Mouse (Mus musculus) CH12.LX (cell line): Measurements from ENCODE around the gene Il13ra1. TPM values are rescaled to one million over a fixed set of nuclear protein-coding genes. Genes with fewer than 3 reads are reported as not detected.

Source experiments
- DNase-seq: peaks from one replicate; pipeline ENCODE4 v3.0.0-alpha.2; 2013; ENCODE audit errors: extremely low read depth
- H3K27ac ChIP-seq: 2 replicates; pipeline ENCODE4 v1.5.1; 2012; ENCODE audit warnings: low read depth, mild to moderate bottlenecking, control low read depth, moderate library complexity; ENCODE audit not compliant: insufficient read depth
- H3K27me3 ChIP-seq: replicated peaks from 2 replicates; pipeline ENCODE3; 2012; ENCODE audit warnings: inconsistent platforms
- H3K36me3 ChIP-seq, 2 experiments: replicated peaks in 1 of 2; 2 replicates each; pipeline versions ENCODE3 to v1.6.1; 2012; ENCODE audit warnings: inconsistent platforms in 1 of 2, low read length in 1 of 2, mild to moderate bottlenecking in 1 of 2, mixed read lengths in 1 of 2, moderate library complexity in 1 of 2; ENCODE audit not compliant: control insufficient read depth in 1 of 2, insufficient read depth in 1 of 2
- H3K4me1 ChIP-seq, 2 experiments: 2 replicates each; pipeline ENCODE4 v1.6.1; 2012; ENCODE audit warnings: inconsistent platforms in 1 of 2, moderate library complexity in 1 of 2; ENCODE audit not compliant: insufficient read depth in 2 of 2, control insufficient read depth in 1 of 2
- H3K4me2 ChIP-seq: 2 replicates; pipeline ENCODE4 v1.6.1; 2012; ENCODE audit warnings: low read depth, mild to moderate bottlenecking, control low read depth; ENCODE audit not compliant: poor library complexity, insufficient read depth, severe bottlenecking
- H3K4me3 ChIP-seq, 3 experiments: fragments of 150-350 bp in 1 of 3; sonication (generic) in 1 of 3; replicated peaks in 1 of 3; 2 replicates each; pipeline versions ENCODE3 to v1.5.1; 2011 to 2012; ENCODE audit warnings: low read depth in 2 of 3, low read length in 2 of 3, mild to moderate bottlenecking in 2 of 3, moderate library complexity in 2 of 3, control low read depth in 1 of 3, improper control_type of control experiment in 1 of 3, inconsistent platforms in 1 of 3, mixed read lengths in 1 of 3; ENCODE audit not compliant: poor library complexity in 1 of 3
- H3K79me2 ChIP-seq: replicated peaks from 2 replicates; pipeline ENCODE4 v1.6.1; 2012; ENCODE audit warnings: mild to moderate bottlenecking, moderate library complexity; ENCODE audit not compliant: control insufficient read depth, poor library complexity, insufficient read depth, severe bottlenecking; ENCODE audit errors: extremely low read depth
- H3K9ac ChIP-seq: 2 replicates; pipeline ENCODE4 v1.6.1; 2012; ENCODE audit warnings: low read depth, mild to moderate bottlenecking, control low read depth, moderate library complexity; ENCODE audit not compliant: insufficient read depth
- H3K9me3 ChIP-seq: replicated peaks from 2 replicates; pipeline ENCODE3; 2012; ENCODE audit warnings: low read length, inconsistent platforms, mixed read lengths
- BHLHE40 ChIP-seq: IDR thresholded peaks from 2 replicates; pipeline ENCODE4 v1.6.1; 2011; ENCODE audit warnings: mild to moderate bottlenecking, low read depth, low read length, improper control_type of control experiment
- CHD1 ChIP-seq: IDR thresholded peaks from 2 replicates; pipeline ENCODE4 v1.6.1; 2012; ENCODE audit warnings: low read depth, low read length, improper control_type of control experiment, inconsistent platforms
- CTCF ChIP-seq, 2 experiments: IDR thresholded peaks in 1 of 2; conservative IDR thresholded peaks in 1 of 2; 2 replicates each; pipeline ENCODE4 v1.5.1; 2011 to 2012; ENCODE audit warnings: low read depth in 2 of 2, low read length in 2 of 2, improper control_type of control experiment in 1 of 2, inconsistent platforms in 1 of 2, mild to moderate bottlenecking in 1 of 2, moderate library complexity in 1 of 2
- E2F4 ChIP-seq: IDR thresholded peaks from 2 replicates; pipeline ENCODE4 v1.6.1; 2011; ENCODE audit warnings: low read depth, low read length, improper control_type of control experiment; ENCODE audit not compliant: insufficient replicate concordance
- ELF1 ChIP-seq: IDR thresholded peaks from 2 replicates; pipeline ENCODE4 v1.6.1; 2014; ENCODE audit warnings: low read depth, mild to moderate bottlenecking, inconsistent platforms, low read length, improper control_type of control experiment
- EP300 ChIP-seq: IDR thresholded peaks from 2 replicates; pipeline ENCODE4 v1.6.1; 2011; ENCODE audit warnings: low read length, improper control_type of control experiment
- GABPA ChIP-seq: IDR thresholded peaks from 2 replicates; pipeline ENCODE4 v1.6.1; 2012; ENCODE audit warnings: low read depth, low read length, improper control_type of control experiment, inconsistent platforms; ENCODE audit not compliant: insufficient replicate concordance
- JUN ChIP-seq: IDR thresholded peaks from 2 replicates; pipeline ENCODE4 v1.6.1; 2011; ENCODE audit warnings: low read depth, mild to moderate bottlenecking, low read length, improper control_type of control experiment, moderate library complexity; ENCODE audit not compliant: insufficient read depth
- MAZ ChIP-seq: IDR thresholded peaks from 2 replicates; pipeline ENCODE4 v1.6.1; 2012; ENCODE audit warnings: low read depth, mild to moderate bottlenecking, inconsistent platforms, low read length, improper control_type of control experiment, moderate library complexity
- MEF2A ChIP-seq: IDR thresholded peaks from 2 replicates; pipeline ENCODE4 v1.6.1; 2014; ENCODE audit warnings: low read depth, mild to moderate bottlenecking, inconsistent platforms, low read length, improper control_type of control experiment, borderline replicate concordance
- PAX5 ChIP-seq: IDR thresholded peaks from 2 replicates; pipeline ENCODE4 v1.6.1; 2012; ENCODE audit warnings: low read length, inconsistent platforms, mixed read lengths
- RCOR1 ChIP-seq: conservative IDR thresholded peaks from 2 replicates; pipeline ENCODE4 v1.6.1; 2012; ENCODE audit warnings: low read depth, mild to moderate bottlenecking, inconsistent platforms, low read length, improper control_type of control experiment
- TBP ChIP-seq: conservative IDR thresholded peaks from 2 replicates; pipeline ENCODE4 v1.6.1; 2011; ENCODE audit warnings: low read depth, low read length, improper control_type of control experiment
- TCF12 ChIP-seq: IDR thresholded peaks from 2 replicates; pipeline ENCODE4 v1.6.1; 2014; ENCODE audit warnings: low read depth, mild to moderate bottlenecking, inconsistent platforms, low read length, improper control_type of control experiment
- UBTF ChIP-seq: IDR thresholded peaks from 2 replicates; pipeline ENCODE4 v1.6.1; 2012; ENCODE audit warnings: low read depth, mild to moderate bottlenecking, inconsistent platforms, low read length, improper control_type of control experiment, moderate library complexity
- USF1 ChIP-seq: IDR thresholded peaks from 2 replicates; pipeline ENCODE4 v1.6.1; 2014; ENCODE audit warnings: low read depth, mild to moderate bottlenecking, inconsistent platforms, low read length, improper control_type of control experiment
- ZC3H11A ChIP-seq: IDR thresholded peaks from 2 replicates; pipeline ENCODE4 v1.6.1; 2012; ENCODE audit warnings: low read depth, mild to moderate bottlenecking, inconsistent platforms, low read length, improper control_type of control experiment
- dilution Hi-C: fragments of 300-500 bp; cut with MboI; formaldehyde crosslinking; loops from 2 replicates; pipeline ENCODE4 v1.14.3; 2020; ENCODE audit warnings: low sequenced_read_pairs; ENCODE audit not compliant: extremely low pct_unique_long_range_greater_than_20kb, extremely low pct_ligation_motif_present
- in situ Hi-C: fragments of 300-500 bp; cut with MboI; formaldehyde crosslinking; loops from 3 replicates; pipeline ENCODE4 v1.14.3; 2019; ENCODE audit warnings: low sequenced_read_pairs, low pct_ligation_motif_present, low pct_unique_long_range_greater_than_20kb, mixed read lengths
- polyA plus RNA-seq: library from polyadenylated mRNA; unstranded; fragments of >175 nt; gene quantifications from 2 replicates; pipeline ENCODE4 v1.2.1, GENCODE M21; 2012; ENCODE audit warnings: low read depth; ENCODE audit not compliant: insufficient read length
- total RNA-seq, 2 experiments: library from RNA; depleted of rRNA; stranded (reverse); fragments of 300-350 nt in 1 of 2; fragments of >200 nt in 1 of 2; gene quantifications; 2 replicates each; pipeline ENCODE4 v1.2.3; 2012 to 2014

The Il13ra1 gene
- total and polyA plus RNA-seq, 3 experiments = 0.21 to 1.6 (median 0.59) TPM

- Histone ChIP-seq H3K9ac (no peak overlapping the region), H3K4me1 (peaks cover 0 to 14% of the 10 kb centered on the region in 2 experiments; a peak in 2 of 4 replicates), H3K4me3 (no peak overlapping the region), H3K27me3 (no peaks in the 10 kb centered on the region), H3K27ac (no peak overlapping the region), H3K36me3 (no peaks in the 10 kb centered on the region), H3K9me3 (no peaks in the 10 kb centered on the region), H3K79me2 (no peaks in the 10 kb centered on the region), H3K4me2 (no peak overlapping the region)
- DNase-seq = no peak
- in situ Hi-C loops (no loop called here), dilution Hi-C loops (no loop called here)
- TF ChIP-seq CHD1 (no peak), BHLHE40 (no peak), CTCF (conservative IDR thresholded peaks at IDR 0.05 in 1 of 2, IDR thresholded peaks at IDR 0.05 in 1 of 2; ENCODE audit: low read depth in 2 of 2, low read length in 2 of 2) (no peak)
Measured at GRCm38 (mm10) chrX:36100883-36101282, 11.0 kb upstream of the Il13ra1 start.

DNA sequence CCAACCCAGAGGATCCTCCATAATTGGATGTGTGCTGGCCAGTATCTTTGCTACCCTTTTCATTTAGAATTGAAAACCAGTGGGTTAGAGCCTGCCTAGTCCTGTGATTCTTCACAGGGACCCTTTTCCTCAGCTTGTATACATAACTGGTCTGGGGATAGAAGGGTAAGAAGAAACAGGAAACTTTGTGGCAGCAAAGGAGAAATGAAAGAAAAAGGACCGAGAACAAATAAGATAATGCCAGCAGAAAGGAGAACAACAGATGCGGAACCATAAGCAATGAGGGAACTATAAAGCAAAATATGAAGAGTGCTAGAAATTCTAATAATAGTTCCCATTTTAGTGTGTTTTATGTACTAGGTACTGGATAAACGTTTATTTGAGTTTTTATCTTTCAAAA lies 10.6 kb upstream of the Il13ra1 start:
- Histone ChIP-seq H3K9me3 (no peaks in the 10 kb centered on the region), H3K9ac (no peak overlapping the region), H3K27me3 (no peaks in the 10 kb centered on the region), H3K4me1 (peaks cover 0 to 14% of the 10 kb centered on the region in 2 experiments; a peak in 2 of 4 replicates), H3K36me3 (no peaks in the 10 kb centered on the region), H3K4me2 (no peak overlapping the region), H3K27ac (no peak overlapping the region), H3K79me2 (no peaks in the 10 kb centered on the region), H3K4me3 (no peak overlapping the region)
- in situ Hi-C loops (no loop called here), dilution Hi-C loops (no loop called here)
- no peak for DNase-seq
- TF ChIP-seq MEF2A (no peak), USF1 (no peak), E2F4 (no peak), RCOR1 (no peak), MAZ (no peak), GABPA (no peak), ZC3H11A (no peak), CTCF (conservative IDR thresholded peaks at IDR 0.05 in 1 of 2, IDR thresholded peaks at IDR 0.05 in 1 of 2; ENCODE audit: low read depth in 2 of 2, low read length in 2 of 2) (no peak), TCF12 (no peak), UBTF (no peak), ELF1 (no peak), TBP (no peak), EP300 (no peak), JUN (no peak), PAX5 (no peak)
